ENCODE assay signal across 23 mouse cellular contexts in the genomic region with DNA sequence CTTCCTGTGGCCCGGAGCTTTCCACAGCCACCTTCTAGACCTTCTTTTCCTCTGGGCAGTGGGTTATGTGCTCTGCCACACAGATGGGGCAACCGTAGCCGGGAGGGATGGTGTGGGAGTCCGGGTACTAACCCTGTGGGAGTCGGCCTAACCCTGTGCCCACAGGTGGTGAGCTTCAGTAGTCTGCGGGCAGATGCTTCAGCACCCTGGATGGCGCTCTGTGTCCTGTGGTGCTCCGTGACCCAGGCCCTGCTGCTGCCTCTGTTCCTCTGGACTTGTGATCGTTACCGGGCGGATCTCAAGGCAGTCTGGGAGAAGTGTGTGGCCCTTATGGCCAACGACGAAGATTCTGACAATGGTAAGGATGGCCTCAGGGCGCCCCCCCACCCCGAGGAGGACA. TPM values are rescaled to one million over a fixed set of nuclear protein-coding genes. Genes with fewer than 3 reads are reported as not detected.
"Had no signal": no experiment of that assay in that cellular context is flagged by ENCODE, and none has a peak within 500 bp of the region (broad histone marks: within the 10 kb centered on the region; RNA-seq: fewer than 3 reads in every experiment).

No protein-coding gene starts in this region.

- H3K36me3 ChIP-seq: midbrain, embryonic 12.5 days had no signal

- H3K4me2 ChIP-seq: lung, embryonic 14.5 days; midbrain, embryonic 12.5 days; neural tube, embryonic 13.5 days had no signal

- H3K9me3 ChIP-seq: midbrain, embryonic 10.5 days; midbrain, embryonic 12.5 days; neural tube, embryonic 13.5 days had no signal

- ATAC-seq: midbrain, embryonic 16.5 days had no signal

- H3K9ac ChIP-seq: lung, embryonic 14.5 days; midbrain, embryonic 12.5 days; neural tube, embryonic 13.5 days had no signal

- H3K4me3 ChIP-seq: midbrain, embryonic 10.5 days; midbrain, embryonic 12.5 days; neural tube, embryonic 13.5 days had no signal

- DNase-seq: lung, adult 18-20 months; lung, embryonic 14.5 days; lung, postnatal 10 days; lung, postnatal 4 days; midbrain, embryonic 14.5 days; right cerebral cortex, postnatal 14 days; right cerebral cortex, postnatal 4 days; spleen, adult 18-20 months; thymus, adult 18-20 months; thymus, postnatal 14 days; thymus, postnatal 36 days had no signal

- H3K27ac ChIP-seq: midbrain, embryonic 10.5 days; midbrain, embryonic 12.5 days; neural tube, embryonic 13.5 days had no signal

RNA-seq across cellular contexts. Expression of a gene that starts 7.6 kb away (rescaled TPM):
- total RNA-seq: megakaryocyte-erythroid progenitor cell, adult 5-6 weeks had no signal

RNA-seq across cellular contexts. Expression of a gene that starts 9.9 kb away (rescaled TPM):
- total RNA-seq: megakaryocyte, adult 5-6 weeks; megakaryocyte-erythroid progenitor cell, adult 5-6 weeks; neutrophil, adult 5-6 weeks had no signal
- polyA plus RNA-seq: liver, embryonic 16.5 days; lung, embryonic 14.5 days; lung, embryonic 16.5 days; small intestine, adult 2 months; stomach, embryonic 16.5 days had no signal

RNA-seq across cellular contexts. Expression of a gene that starts 37.2 kb away (rescaled TPM):
- total RNA-seq: megakaryocyte, adult 5-6 weeks; megakaryocyte-erythroid progenitor cell, adult 5-6 weeks; neutrophil, adult 5-6 weeks had no signal
- polyA plus RNA-seq: liver, embryonic 16.5 days; thymus, postnatal 0 days had no signal
